Mouse (Mus musculus): ENCODE measurements around the gene Tacc2.

GRCm38 (mm10) chr7:130803251-130803825 lies 226.1 kb downstream of the Tacc2 start:
- TF ChIP-seq POLR2A (IDR thresholded peaks at IDR 0.05; ENCODE audit: low read depth, low read length): no peak
- TF ChIP-seq CTCF (conservative IDR thresholded peaks at IDR 0.05; ENCODE audit: insufficient read depth, insufficient read length, low read depth, low read length): no peak

Measured in kidney, adult 2 months (tissue).